Mouse (Mus musculus): ENCODE data around the gene Pigk.

GRCm38 (mm10) chr3:152925364-152925763 lies 211.5 kb downstream of the Pigk start:
- TF ChIP-seq CTCF (IDR thresholded peaks at IDR 0.05; ENCODE audit: low read depth, low read length) (no peak), TAL1 (conservative IDR thresholded peaks at IDR 0.05; ENCODE audit: low read depth, low read length) (no peak), GATA2 (IDR thresholded peaks at IDR 0.05; ENCODE audit: borderline replicate concordance, low read depth, low read length) (no peak), GATA1 (IDR thresholded peaks at IDR 0.05; ENCODE audit: borderline replicate concordance, low read length) (no peak), POLR2AphosphoS5 (IDR thresholded peaks at IDR 0.05; ENCODE audit: insufficient replicate concordance, low read depth, low read length) (no peak)

All from G1E (cell line).